Comparison of ENCODE assay signal across 9 mouse cellular contexts in genomic region chr17:46074398-46075115, GRCm38 (mm10). TPM values are rescaled to one million over a fixed set of nuclear protein-coding genes. Genes with fewer than 3 reads are reported as not detected.
DNase-seq lines count a peak whose midpoint lies in the region; ATAC-seq and TF ChIP-seq lines count a peak whose summit lies in the region.
"Had no signal": no experiment of that assay in that cellular context is flagged by ENCODE, and none has a peak within 500 bp of the region (broad histone marks: within the 10 kb centered on the region; RNA-seq: fewer than 3 reads in every experiment).

No protein-coding gene starts in this region.

- no peaks in the 10 kb centered on the region for H3K79me2 ChIP-seq in heart, adult 2 months (replicated peaks; ENCODE audit: control insufficient read depth, insufficient read depth, low read length)

- 0 out of 2 replicates have a peak overlapping the region, but pooled peaks have one; percentile 6 for H3K9ac ChIP-seq in heart, embryonic 14.5 days (ENCODE audit: low read length)
- H3K9ac ChIP-seq in heart, adult 2 months (ENCODE audit: low read depth, low read length), result no peak overlapping the region
- no peak overlapping the region for H3K9ac ChIP-seq in neural tube, embryonic 11.5 days (ENCODE audit: low read length)
- H3K9ac ChIP-seq in limb, embryonic 13.5 days, result no peak overlapping the region
- H3K9ac ChIP-seq in stomach, postnatal 0 days (ENCODE audit: low read length), result no peak overlapping the region

- peak overlapping the region; percentile 53 for H3K4me2 ChIP-seq in heart, embryonic 14.5 days (ENCODE audit: low read length)
- H3K4me2 ChIP-seq in neural tube, embryonic 11.5 days (ENCODE audit: low read depth), result no peak overlapping the region
- peak overlapping the region; percentile 66 for H3K4me2 ChIP-seq in limb, embryonic 13.5 days (replicated peaks)
- peak overlapping the region; percentile 47 for H3K4me2 ChIP-seq in stomach, postnatal 0 days (replicated peaks; ENCODE audit: low read depth)

- intact Hi-C loops in heart, adult 2 months (cut with DNase I), result no loop called here

- no peak for TF ChIP-seq EP300 in heart, adult 2 months (IDR thresholded peaks at IDR 0.05; ENCODE audit: insufficient read depth, low read depth, low read length)
- no peak for TF ChIP-seq EP300 in stomach, postnatal 0 days (optimal IDR thresholded peaks at IDR 0.05)

- peaks cover 8 to 9% of the 10 kb centered on the region in 2 experiments for H3K4me1 ChIP-seq in heart, embryonic 14.5 days (ENCODE audit: control insufficient read depth in 2 of 2, insufficient read depth in 2 of 2, low read length in 2 of 2)
- H3K4me1 ChIP-seq in heart, adult 2 months (ENCODE audit: control insufficient read depth, insufficient read depth, low read length), result no peaks in the 10 kb centered on the region
- H3K4me1 ChIP-seq in neural tube, embryonic 11.5 days (ENCODE audit: control insufficient read depth, insufficient read depth, low read length), result no peaks in the 10 kb centered on the region
- H3K4me1 ChIP-seq in limb, embryonic 13.5 days, result peaks cover 39% of the 10 kb centered on the region
- H3K4me1 ChIP-seq in stomach, postnatal 0 days (replicated peaks; ENCODE audit: control insufficient read depth, insufficient read depth), result 0 out of 2 replicates have a peak, but pooled peaks cover 2% of the 10 kb centered on the region

- no peak for TF ChIP-seq CTCF in heart, adult 2 months (IDR thresholded peaks at IDR 0.05)
- no peak for TF ChIP-seq CTCF in stomach, postnatal 0 days (IDR thresholded peaks at IDR 0.05; ENCODE audit: low read depth)

- 59% methylated on average over 7 of the region's 7 CpGs for WGBS in heart, embryonic 14.5 days
- whole genome bisulfite sequencing in heart, adult 2 months, result 50% methylated on average over 7 of the region's 7 CpGs
- WGBS in neural tube, embryonic 11.5 days, result 72% methylated on average over 7 of the region's 7 CpGs
- 34% methylated on average over 7 of the region's 7 CpGs for WGBS in limb, embryonic 13.5 days
- 29% methylated on average over 7 of the region's 7 CpGs for WGBS in stomach, postnatal 0 days

- H3K27ac ChIP-seq in heart, embryonic 14.5 days (replicated peaks in 1 of 2; ENCODE audit: control insufficient read depth in 1 of 2, insufficient read depth in 1 of 2, low read depth in 2 of 2, low read length in 2 of 2), result no peak overlapping the region
- H3K27ac ChIP-seq in heart, adult 2 months, result no peak overlapping the region; the same call in 1 of the 2 replicates
- no peak overlapping the region for H3K27ac ChIP-seq in neural tube, embryonic 11.5 days (ENCODE audit: low read depth, low read length)
- peak overlapping the region; percentile 52; the same call in 1 of the 2 replicates for H3K27ac ChIP-seq in limb, embryonic 13.5 days
- peak overlapping the region; percentile 45; the same call in 1 of the 2 replicates for H3K27ac ChIP-seq in stomach, postnatal 0 days (replicated peaks)

- TF ChIP-seq POLR2A in heart, adult 2 months (IDR thresholded peaks at IDR 0.05; ENCODE audit: insufficient read depth, low read depth, low read length), result no peak

- no peaks in the 10 kb centered on the region for H3K27me3 ChIP-seq in heart, embryonic 14.5 days (ENCODE audit: control insufficient read depth, insufficient read depth, low read length)
- no peaks in the 10 kb centered on the region for H3K27me3 ChIP-seq in heart, adult 2 months (ENCODE audit: control insufficient read depth, insufficient read depth, low read length)
- no peaks in the 10 kb centered on the region for H3K27me3 ChIP-seq in neural tube, embryonic 11.5 days (ENCODE audit: control insufficient read depth, insufficient read depth, low read length)
- H3K27me3 ChIP-seq in limb, embryonic 13.5 days, result no peaks in the 10 kb centered on the region
- no peaks in the 10 kb centered on the region for H3K27me3 ChIP-seq in stomach, postnatal 0 days (ENCODE audit: control insufficient read depth, insufficient read depth, low read length)

- no peak for ATAC-seq in heart, embryonic 14.5 days (ENCODE audit: insufficient number of reproducible peaks, insufficient read depth, low FRiP score, low read depth)
- no peak for ATAC-seq in neural tube, embryonic 11.5 days (ENCODE audit: insufficient read depth, low FRiP score, low TSS enrichment)
- ATAC-seq in limb, embryonic 13.5 days (ENCODE audit: low FRiP score, low read depth), result no peak
- no peak for ATAC-seq in stomach, postnatal 0 days (ENCODE audit: low FRiP score, low TSS enrichment)

- H3K36me3 ChIP-seq in heart, embryonic 14.5 days (ENCODE audit: control insufficient read depth, insufficient read depth, low read length), result no peaks in the 10 kb centered on the region
- no peaks in the 10 kb centered on the region for H3K36me3 ChIP-seq in heart, adult 2 months (ENCODE audit: control insufficient read depth, insufficient read depth, low read length)
- no peaks in the 10 kb centered on the region for H3K36me3 ChIP-seq in neural tube, embryonic 11.5 days (ENCODE audit: control insufficient read depth, insufficient read depth, low read length)
- no peaks in the 10 kb centered on the region for H3K36me3 ChIP-seq in limb, embryonic 13.5 days
- no peaks in the 10 kb centered on the region for H3K36me3 ChIP-seq in stomach, postnatal 0 days (ENCODE audit: control insufficient read depth, insufficient read depth, low read length)

- H3K4me3 ChIP-seq in heart, embryonic 14.5 days (ENCODE audit: control insufficient read depth in 1 of 2, insufficient read depth in 1 of 2, low read depth in 1 of 2, low read length in 2 of 2), result no peak overlapping the region
- no peak overlapping the region for H3K4me3 ChIP-seq in heart, adult 2 months
- H3K4me3 ChIP-seq in neural tube, embryonic 11.5 days (ENCODE audit: low read depth, low read length), result no peak overlapping the region
- peak overlapping the region; percentile 35 for H3K4me3 ChIP-seq in limb, embryonic 13.5 days
- peak overlapping the region; percentile 19 for H3K4me3 ChIP-seq in stomach, postnatal 0 days (ENCODE audit: low read depth, low read length)

- no peaks in the 10 kb centered on the region for H3K9me3 ChIP-seq in heart, embryonic 14.5 days (ENCODE audit: control insufficient read depth, low read length)
- no peaks in the 10 kb centered on the region for H3K9me3 ChIP-seq in neural tube, embryonic 11.5 days (ENCODE audit: control insufficient read depth, low read length)
- peaks cover 3% of the 10 kb centered on the region; the same call in 1 of the 2 replicates for H3K9me3 ChIP-seq in limb, embryonic 13.5 days
- no peaks in the 10 kb centered on the region for H3K9me3 ChIP-seq in stomach, postnatal 0 days (ENCODE audit: control insufficient read depth, low read length)

- DNase-seq in heart, adult 2 months, result no peak
- peak; percentile 7 for DNase-seq in neural tube, embryonic 11.5 days (ENCODE audit: low spot score)
- DNase-seq in neural tube, embryonic 10.5 days (ENCODE audit: extremely low spot score, low spot score), result no peak
- DNase-seq in stomach, postnatal 0 days (ENCODE audit: low spot score), result peak; percentile 23
- DNase-seq in urinary bladder, postnatal 36 days (ENCODE audit: low spot score in 2 of 2), result no peak
- no peak for DNase-seq in spleen, adult 18-20 months

RNA-seq across cellular contexts. Expression of gene Mrps18a, which starts 36.2 kb away (rescaled TPM):
- 128 and 130 TPM in 2 replicates for polyA plus RNA-seq in heart, embryonic 14.5 days (2014; fragmentation: Nextera tagmentation; extraction: Ambion mirVana)
- 100 to 1,000 TPM; 128 to 140 TPM for total RNA-seq in heart, adult 2 months (2021)
- 99.4 and 99.6 TPM in 2 replicates for polyA plus RNA-seq in heart, adult 2 months (2012; rRNA removed)
- polyA plus RNA-seq in neural tube, embryonic 11.5 days (2014; fragmentation: Nextera tagmentation; extraction: Ambion mirVana), result 125 and 128 TPM in 2 replicates
- 141 and 143 TPM in 2 replicates for polyA plus RNA-seq in limb, embryonic 13.5 days (2015; fragmentation: Nextera tagmentation; extraction: Ambion mirVana)
- polyA plus RNA-seq in stomach, postnatal 0 days (2015; fragmentation: Nextera tagmentation; extraction: Ambion mirVana), result 94.9 and 99.0 TPM in 2 replicates

RNA-seq across cellular contexts. Expression of gene Vegfa, which starts 42.4 kb away (rescaled TPM):
- 8.1 and 8.3 TPM in 2 replicates for polyA plus RNA-seq in heart, embryonic 14.5 days (2014; fragmentation: Nextera tagmentation; extraction: Ambion mirVana)
- 100 to 1,000 TPM; 207 to 328 TPM for total RNA-seq in heart, adult 2 months (2021)
- polyA plus RNA-seq in heart, adult 2 months (2012; rRNA removed), result 384 and 618 TPM in 2 replicates
- 2.3 and 3.4 TPM in 2 replicates for polyA plus RNA-seq in neural tube, embryonic 11.5 days (2014; fragmentation: Nextera tagmentation; extraction: Ambion mirVana)
- 4.3 and 4.6 TPM in 2 replicates for polyA plus RNA-seq in limb, embryonic 13.5 days (2015; fragmentation: Nextera tagmentation; extraction: Ambion mirVana)
- 2.4 and 3.1 TPM in 2 replicates for polyA plus RNA-seq in stomach, postnatal 0 days (2015; fragmentation: Nextera tagmentation; extraction: Ambion mirVana)
- polyA plus RNA-seq: CD4-positive, CD25-positive, alpha-beta regulatory T cell, adult 4 months had no signal

Comparison
In these comparisons a context has a peak if more than half of its experiments do, and no peak if none do; other contexts are left out.
1. DNase-seq: peak in neural tube, embryonic 11.5 days (single experiment) and stomach, postnatal 0 days (single experiment); none in heart, adult 2 months (0 of 2), neural tube, embryonic 10.5 days (single experiment), urinary bladder, postnatal 36 days (0 of 2) and spleen, adult 18-20 months (0 of 2).
2. RNA of gene Vegfa, which starts 42.4 kb away (polyA plus RNA-seq): 384 to 618 TPM in heart, adult 2 months; 8.1 to 8.3 TPM in heart, embryonic 14.5 days, 4.3 to 4.6 TPM in limb, embryonic 13.5 days, 2.3 to 3.4 TPM in neural tube, embryonic 11.5 days and 2.4 to 3.1 TPM in stomach, postnatal 0 days; every median in the first group is over 10 times any median in the second.
3. H3K27ac ChIP-seq: peak in limb, embryonic 13.5 days (single experiment) and stomach, postnatal 0 days (single experiment); none in heart, embryonic 14.5 days (0 of 2), heart, adult 2 months (single experiment) and neural tube, embryonic 11.5 days (single experiment).
4. H3K4me3 ChIP-seq: peak in limb, embryonic 13.5 days (single experiment) and stomach, postnatal 0 days (single experiment); none in heart, embryonic 14.5 days (0 of 2), heart, adult 2 months (single experiment) and neural tube, embryonic 11.5 days (single experiment).